Mouse (Mus musculus): ENCODE measurements around the gene Thumpd3.

Gene Thumpd3

GRCm38 (mm10) chr6:113046041-113046975, at the start of gene Thumpd3:
Gene Thumpd3, plus strand, starts transcription at chr6:113046225.
- peak; percentile 92 to 93 for DNase-seq (ENCODE audit: low spot score in 2 of 2)

GRCm38 (mm10) chr6:112999199-112999598, 46.8 kb upstream of the Thumpd3 start:
- no peak for DNase-seq (ENCODE audit: low spot score in 2 of 2)

GRCm38 (mm10) chr6:113000666-113001287, 45.2 kb upstream of the Thumpd3 start:
- peak; percentile 73 to 86 for DNase-seq (ENCODE audit: low spot score in 2 of 2)

GRCm38 (mm10) chr6:113001719-113002118, 44.3 kb upstream of the Thumpd3 start:
- no peak for DNase-seq (ENCODE audit: low spot score in 2 of 2)

GRCm38 (mm10) chr6:113003313-113004111, 42.5 kb upstream of the Thumpd3 start:
- no peak for DNase-seq (ENCODE audit: low spot score in 2 of 2)

GRCm38 (mm10) chr6:113006833-113007232, 39.2 kb upstream of the Thumpd3 start:
- DNase-seq (ENCODE audit: low spot score in 2 of 2) = no peak

- no peak for DNase-seq (ENCODE audit: low spot score in 2 of 2)
These were observed 34.1 kb upstream of the Thumpd3 start for GRCm38 (mm10) chr6:113011886-113012285.

GRCm38 (mm10) chr6:113012495-113012941, 33.5 kb upstream of the Thumpd3 start:
- DNase-seq (ENCODE audit: low spot score in 2 of 2) = peak in 1 of 2 experiments; percentile 66

GRCm38 (mm10) chr6:113013550-113013949, 32.5 kb upstream of the Thumpd3 start:
- DNase-seq (ENCODE audit: low spot score in 2 of 2) = no peak

- no peak for DNase-seq (ENCODE audit: low spot score in 2 of 2)
These were observed 28.5 kb upstream of the Thumpd3 start for GRCm38 (mm10) chr6:113017500-113018047.

GRCm38 (mm10) chr6:113018139-113018538, 27.9 kb upstream of the Thumpd3 start:
- no peak for DNase-seq (ENCODE audit: low spot score in 2 of 2)

GRCm38 (mm10) chr6:113024866-113025265, 21.2 kb upstream of the Thumpd3 start:
- DNase-seq (ENCODE audit: low spot score in 2 of 2) = no peak

- no peak for DNase-seq (ENCODE audit: low spot score in 2 of 2)
These were observed 20.3 kb upstream of the Thumpd3 start for GRCm38 (mm10) chr6:113025774-113026173.

- no peak for DNase-seq (ENCODE audit: low spot score in 2 of 2)
These were observed 18.6 kb upstream of the Thumpd3 start for GRCm38 (mm10) chr6:113027446-113027845.

- no peak for DNase-seq (ENCODE audit: low spot score in 2 of 2)
These were observed 17.0 kb upstream of the Thumpd3 start for GRCm38 (mm10) chr6:113029006-113029405.

- DNase-seq (ENCODE audit: low spot score in 2 of 2) = no peak
These were observed 15.5 kb upstream of the Thumpd3 start for GRCm38 (mm10) chr6:113030553-113030952.

GRCm38 (mm10) chr6:113030970-113031660, 14.9 kb upstream of the Thumpd3 start:
- DNase-seq (ENCODE audit: low spot score in 2 of 2) = no peak

- no peak for DNase-seq (ENCODE audit: low spot score in 2 of 2)
These were observed 13.9 kb upstream of the Thumpd3 start for GRCm38 (mm10) chr6:113032121-113032520.

GRCm38 (mm10) chr6:113033185-113033584, 12.8 kb upstream of the Thumpd3 start:
- DNase-seq (ENCODE audit: low spot score in 2 of 2) = no peak

GRCm38 (mm10) chr6:113034466-113034865, 11.6 kb upstream of the Thumpd3 start:
- DNase-seq (ENCODE audit: low spot score in 2 of 2) = no peak

Measured in frontal cortex, postnatal 14 days (tissue).